Mouse (Mus musculus) liver, adult 2 months (tissue): ENCODE data around the gene Clic3.

Experiments
- CTCF ChIP-seq: fragments of 200-500 bp; IDR thresholded peaks from 2 replicates; pipeline ENCODE4 v1.5.1; 2011; ENCODE audit warnings: low read depth, low read length, control low read depth
- POLR2A ChIP-seq: fragments of 200-500 bp; IDR thresholded peaks from 2 replicates; pipeline ENCODE4 v1.6.1; 2011; ENCODE audit warnings: low read length, control low read depth; ENCODE audit not compliant: insufficient read depth; ENCODE audit errors: extremely low read depth

- TF ChIP-seq POLR2A (no peak), CTCF (no peak)
Measured at GRCm38 (mm10) chr2:25467606-25468303, 11.1 kb downstream of the Clic3 start.
